Comparison of ENCODE assay signal across 10 mouse cellular contexts in the genomic region with DNA sequence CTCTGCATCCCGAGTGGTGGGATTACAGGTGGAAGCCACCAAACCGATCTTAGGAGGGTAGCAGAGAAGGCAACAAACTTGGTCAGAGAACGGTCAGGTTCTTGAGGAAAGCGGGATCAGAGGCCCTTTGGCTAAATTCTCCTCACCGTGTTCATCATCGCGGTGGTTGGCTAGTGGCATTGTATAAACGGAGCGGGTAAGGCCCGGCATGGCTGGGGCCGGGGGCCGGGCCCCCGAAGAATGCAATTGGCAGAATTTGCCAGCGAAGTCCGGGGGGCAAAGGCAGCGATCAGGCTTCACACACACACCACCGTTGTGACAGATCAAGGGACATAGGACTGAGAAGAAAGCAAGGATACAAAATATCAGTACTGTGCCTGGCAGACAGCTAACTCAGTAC. TPM values are rescaled to one million over a fixed set of nuclear protein-coding genes. Genes with fewer than 3 reads are reported as not detected.
DNase-seq lines count a peak whose midpoint lies in the region; ATAC-seq and TF ChIP-seq lines count a peak whose summit lies in the region.
"Had no signal": no experiment of that assay in that cellular context is flagged by ENCODE, and none has a peak within 500 bp of the region (broad histone marks: within the 10 kb centered on the region; RNA-seq: fewer than 3 reads in every experiment).

No protein-coding gene starts in this region.

- TF ChIP-seq CTCF in E14TG2a.4 (conservative IDR thresholded peaks at IDR 0.05; ENCODE audit: low read length): no peak

- no peaks in the 10 kb centered on the region for H3K36me3 ChIP-seq in hindbrain, embryonic 14.5 days (replicated peaks; ENCODE audit: control insufficient read depth, insufficient read depth)
- H3K36me3 ChIP-seq in hindbrain, embryonic 16.5 days (ENCODE audit: control insufficient read depth, insufficient read depth, low read length): no peaks in the 10 kb centered on the region
- H3K36me3 ChIP-seq in E14TG2a.4 (ENCODE audit: insufficient read depth, low read length): peaks cover 28% of the 10 kb centered on the region
- no peaks in the 10 kb centered on the region for H3K36me3 ChIP-seq in embryonic facial prominence, embryonic 10.5 days (replicated peaks)
- no peaks in the 10 kb centered on the region for H3K36me3 ChIP-seq in liver, embryonic 13.5 days

- H3K4me2 ChIP-seq in hindbrain, embryonic 14.5 days (replicated peaks): no peak overlapping the region
- no peak overlapping the region for H3K4me2 ChIP-seq in hindbrain, embryonic 16.5 days (ENCODE audit: low read length)
- peak overlapping the region; percentile 73 for H3K4me2 ChIP-seq in liver, embryonic 13.5 days

- ATAC-seq in hindbrain, embryonic 14.5 days (ENCODE audit: low FRiP score): no peak
- no peak for ATAC-seq in hindbrain, embryonic 16.5 days
- ATAC-seq in liver, embryonic 13.5 days (ENCODE audit: low read depth): no peak

- H3K27ac ChIP-seq in hindbrain, embryonic 14.5 days: no peak overlapping the region
- H3K27ac ChIP-seq in hindbrain, embryonic 16.5 days (ENCODE audit: low read depth, low read length): no peak overlapping the region
- no peak overlapping the region for H3K27ac ChIP-seq in embryonic facial prominence, embryonic 10.5 days (replicated peaks)
- H3K27ac ChIP-seq in liver, embryonic 13.5 days: no peak overlapping the region

- H3K9me3 ChIP-seq in hindbrain, embryonic 14.5 days (ENCODE audit: control insufficient read depth, low read length): no peaks in the 10 kb centered on the region
- no peaks in the 10 kb centered on the region for H3K9me3 ChIP-seq in hindbrain, embryonic 16.5 days (ENCODE audit: control insufficient read depth, low read length)
- no peaks in the 10 kb centered on the region for H3K9me3 ChIP-seq in E14TG2a.4 (ENCODE audit: low read length)
- H3K9me3 ChIP-seq in embryonic facial prominence, embryonic 10.5 days: 0 out of 2 replicates have a peak, but pooled peaks cover 2% of the 10 kb centered on the region
- H3K9me3 ChIP-seq in liver, embryonic 13.5 days (replicated peaks): no peaks in the 10 kb centered on the region

- WGBS in hindbrain, embryonic 14.5 days: 26% methylated on average over 17 of the region's 17 CpGs
- WGBS in hindbrain, embryonic 16.5 days: 21% methylated on average over 17 of the region's 17 CpGs
- WGBS in embryonic facial prominence, embryonic 10.5 days: 26% methylated on average over 17 of the region's 17 CpGs
- 13% methylated on average over 17 of the region's 17 CpGs for WGBS in liver, embryonic 13.5 days (ENCODE audit: insufficient replicate concordance)

- H3K4me1 ChIP-seq in hindbrain, embryonic 14.5 days (replicated peaks; ENCODE audit: control insufficient read depth, insufficient read depth, low read length): peaks cover 15% of the 10 kb centered on the region
- H3K4me1 ChIP-seq in hindbrain, embryonic 16.5 days (ENCODE audit: control insufficient read depth, insufficient read depth, low read depth, low read length): peaks cover 39% of the 10 kb centered on the region
- H3K4me1 ChIP-seq in E14TG2a.4 (replicated peaks; ENCODE audit: low read depth, low read length): peaks cover 79% of the 10 kb centered on the region
- H3K4me1 ChIP-seq in embryonic facial prominence, embryonic 10.5 days: peaks cover 72% of the 10 kb centered on the region
- H3K4me1 ChIP-seq in liver, embryonic 13.5 days (replicated peaks): peaks cover 58% of the 10 kb centered on the region

- no peak for DNase-seq in hindbrain, embryonic 14.5 days (ENCODE audit: low spot score)
- no peak for DNase-seq in embryonic facial prominence, embryonic 10.5 days (ENCODE audit: low spot score)
- DNase-seq in liver, embryonic 13.5 days: no peak
- no peak for DNase-seq in cerebellum, postnatal 4 days (ENCODE audit: low spot score in 2 of 2)
- no peak for DNase-seq in gastrocnemius, adult 18-20 months (ENCODE audit: low spot score)

- H3K27me3 ChIP-seq in hindbrain, embryonic 14.5 days (ENCODE audit: control insufficient read depth, insufficient read depth, low read length): peaks cover 98% of the 10 kb centered on the region
- H3K27me3 ChIP-seq in hindbrain, embryonic 16.5 days (replicated peaks; ENCODE audit: control insufficient read depth, insufficient read depth, low read length): peaks cover 83% of the 10 kb centered on the region
- no peaks in the 10 kb centered on the region for H3K27me3 ChIP-seq in E14TG2a.4 (ENCODE audit: insufficient read depth, low read length)
- peaks cover 100% of the 10 kb centered on the region for H3K27me3 ChIP-seq in embryonic facial prominence, embryonic 10.5 days (replicated peaks; ENCODE audit: low read depth, poor library complexity, severe bottlenecking)
- peaks cover 100% of the 10 kb centered on the region for H3K27me3 ChIP-seq in liver, embryonic 13.5 days

- no peak overlapping the region for H3K9ac ChIP-seq in hindbrain, embryonic 14.5 days
- no peak overlapping the region for H3K9ac ChIP-seq in hindbrain, embryonic 16.5 days (ENCODE audit: low read depth, low read length)
- no peak overlapping the region for H3K9ac ChIP-seq in liver, embryonic 13.5 days

- 0 out of 2 replicates have a peak overlapping the region, but pooled peaks have one; percentile 30 for H3K4me3 ChIP-seq in hindbrain, embryonic 14.5 days (replicated peaks; ENCODE audit: low read length)
- no peak overlapping the region; the same call in 1 of the 2 replicates for H3K4me3 ChIP-seq in hindbrain, embryonic 16.5 days (ENCODE audit: low read length)
- peak overlapping the region; percentile 85 for H3K4me3 ChIP-seq in E14TG2a.4 (replicated peaks; ENCODE audit: low read length)
- H3K4me3 ChIP-seq in embryonic facial prominence, embryonic 10.5 days: peak overlapping the region; percentile 60
- peak overlapping the region; percentile 54 for H3K4me3 ChIP-seq in liver, embryonic 13.5 days (replicated peaks)

RNA-seq across cellular contexts. Expression of gene Ltbp4, which starts 7.5 kb away (rescaled TPM):
- 10.4 TPM in 2 replicates for polyA plus RNA-seq in hindbrain, embryonic 14.5 days (2014; fragmentation: Nextera tagmentation; extraction: Ambion mirVana)
- 14.1 and 17.2 TPM in 2 replicates for polyA plus RNA-seq in hindbrain, embryonic 16.5 days (2015; fragmentation: Nextera tagmentation; extraction: Ambion mirVana)
- polyA plus RNA-seq in embryonic facial prominence, embryonic 10.5 days (2016; fragmentation: Nextera tagmentation; extraction: Ambion mirVana): 7.1 and 8.8 TPM in 2 replicates
- polyA plus RNA-seq in liver, embryonic 13.5 days (2015; fragmentation: Nextera tagmentation; extraction: Ambion mirVana): 3.6 and 3.9 TPM in 2 replicates
- total RNA-seq in gastrocnemius, adult 18-20 months (2021): 10 to 100 TPM; 55.8 to 66.9 TPM
- total RNA-seq: neutrophil, adult 5-6 weeks had no signal

RNA-seq across cellular contexts. Expression of gene Shkbp1, which starts 25.8 kb away (rescaled TPM):
- polyA plus RNA-seq in hindbrain, embryonic 14.5 days (2014; fragmentation: Nextera tagmentation; extraction: Ambion mirVana): 30.6 and 34.6 TPM in 2 replicates
- polyA plus RNA-seq in hindbrain, embryonic 16.5 days (2015; fragmentation: Nextera tagmentation; extraction: Ambion mirVana): 31.6 and 38.0 TPM in 2 replicates
- 73.2 and 80.3 TPM in 2 replicates for polyA plus RNA-seq in embryonic facial prominence, embryonic 10.5 days (2016; fragmentation: Nextera tagmentation; extraction: Ambion mirVana)
- 23.1 and 25.0 TPM in 2 replicates for polyA plus RNA-seq in liver, embryonic 13.5 days (2015; fragmentation: Nextera tagmentation; extraction: Ambion mirVana)
- 1 to 10 TPM; 2.2 to 3.0 TPM for total RNA-seq in gastrocnemius, adult 18-20 months (2021)

RNA-seq across cellular contexts. Expression of gene Gm20479, which starts 27.2 kb away (rescaled TPM):
- polyA plus RNA-seq in hindbrain, embryonic 14.5 days (2014; fragmentation: Nextera tagmentation; extraction: Ambion mirVana): not detected in 2 replicates
- polyA plus RNA-seq in hindbrain, embryonic 16.5 days (2015; fragmentation: Nextera tagmentation; extraction: Ambion mirVana): not detected in 2 replicates
- not detected in 2 replicates for polyA plus RNA-seq in embryonic facial prominence, embryonic 10.5 days (2016; fragmentation: Nextera tagmentation; extraction: Ambion mirVana)
- 0.50 TPM in 1 of 2 replicates, not detected in the other for polyA plus RNA-seq in liver, embryonic 13.5 days (2015; fragmentation: Nextera tagmentation; extraction: Ambion mirVana)
- total RNA-seq in gastrocnemius, adult 18-20 months (2021): under 1 TPM in 1 of 2 experiments, not detected in 1; 0.57 TPM
- total RNA-seq: gastrocnemius, postnatal 4 days; layer of hippocampus, postnatal 36 days; neutrophil, adult 5-6 weeks had no signal
